Mouse (Mus musculus): ENCODE measurements at regions not wholly inside any gene's neighbourhood (a gene's known extent, or its start where the extent isn't known, plus 50 kb on each side); places are given as distances from the start of the nearest gene placed in this dataset.

- 28% methylated on average over 4 of the region's 4 CpGs for WGBS
- H3K27me3 ChIP-seq (replicated peaks; ENCODE audit: control insufficient read depth, insufficient read depth, low read length), result no peaks in the 10 kb centered on the region
- H3K4me2 ChIP-seq (ENCODE audit: low read length), result no peak overlapping the region
- H3K4me3 ChIP-seq (ENCODE audit: low read depth, low read length), result no peak overlapping the region
- DNase-seq (ENCODE audit: low spot score), result no peak
- H3K36me3 ChIP-seq (ENCODE audit: control insufficient read depth, insufficient read depth, low read length), result no peaks in the 10 kb centered on the region
- H3K4me1 ChIP-seq (ENCODE audit: control insufficient read depth, insufficient read depth, low read length), result no peaks in the 10 kb centered on the region; the same call in 1 of the 2 replicates
- H3K9me3 ChIP-seq (replicated peaks; ENCODE audit: control insufficient read depth, low read length), result no peaks in the 10 kb centered on the region
- ATAC-seq, result no peak
- no peak overlapping the region for H3K9ac ChIP-seq (ENCODE audit: low read length)
- no peak overlapping the region for H3K27ac ChIP-seq (ENCODE audit: low read depth, low read length)
Measured at GRCm38 (mm10) chr11:52511831-52512297, 115.6 kb downstream of the 9530068E07Rik start.

- Histone ChIP-seq H3K27me3 (replicated peaks; ENCODE audit: control insufficient read depth, insufficient read depth, low read length) (no peaks in the 10 kb centered on the region), H3K4me2 (ENCODE audit: low read length) (no peak overlapping the region), H3K9ac (ENCODE audit: low read length) (no peak overlapping the region), H3K36me3 (ENCODE audit: control insufficient read depth, insufficient read depth, low read length) (no peaks in the 10 kb centered on the region), H3K4me3 (ENCODE audit: low read depth, low read length) (no peak overlapping the region), H3K4me1 (ENCODE audit: control insufficient read depth, insufficient read depth, low read length) (no peaks in the 10 kb centered on the region; the same call in 1 of the 2 replicates), H3K27ac (ENCODE audit: low read depth, low read length) (no peak overlapping the region), H3K9me3 (replicated peaks; ENCODE audit: control insufficient read depth, low read length) (no peaks in the 10 kb centered on the region)
- ATAC-seq (no peak), DNase-seq (ENCODE audit: low spot score) (peak; percentile 24)
- WGBS, result 70% methylated on average over 5 of the region's 5 CpGs
Measured at GRCm38 (mm10) chr11:52517330-52517729, 121.1 kb downstream of the 9530068E07Rik start.

- WGBS, result 32% methylated on average over 3 of the region's 3 CpGs
- ATAC-seq (no peak), DNase-seq (ENCODE audit: low spot score) (peak; percentile 57)
- Histone ChIP-seq H3K4me1 (ENCODE audit: control insufficient read depth, insufficient read depth, low read length) (0 out of 2 replicates have a peak, but pooled peaks cover 2% of the 10 kb centered on the region), H3K4me3 (ENCODE audit: low read depth, low read length) (no peak overlapping the region), H3K9ac (ENCODE audit: low read length) (no peak overlapping the region), H3K4me2 (ENCODE audit: low read length) (no peak overlapping the region), H3K9me3 (replicated peaks; ENCODE audit: control insufficient read depth, low read length) (no peaks in the 10 kb centered on the region), H3K27ac (ENCODE audit: low read depth, low read length) (no peak overlapping the region), H3K27me3 (replicated peaks; ENCODE audit: control insufficient read depth, insufficient read depth, low read length) (no peaks in the 10 kb centered on the region), H3K36me3 (ENCODE audit: control insufficient read depth, insufficient read depth, low read length) (no peaks in the 10 kb centered on the region)
Measured at GRCm38 (mm10) chr11:52519877-52520276, 123.6 kb downstream of the 9530068E07Rik start.

- Histone ChIP-seq H3K27me3 (replicated peaks; ENCODE audit: control insufficient read depth, insufficient read depth, low read length) (no peaks in the 10 kb centered on the region), H3K4me2 (ENCODE audit: low read length) (no peak overlapping the region), H3K36me3 (ENCODE audit: control insufficient read depth, insufficient read depth, low read length) (no peaks in the 10 kb centered on the region), H3K4me1 (ENCODE audit: control insufficient read depth, insufficient read depth, low read length) (0 out of 2 replicates have a peak, but pooled peaks cover 2% of the 10 kb centered on the region), H3K27ac (ENCODE audit: low read depth, low read length) (no peak overlapping the region), H3K4me3 (ENCODE audit: low read depth, low read length) (no peak overlapping the region), H3K9ac (ENCODE audit: low read length) (no peak overlapping the region), H3K9me3 (replicated peaks; ENCODE audit: control insufficient read depth, low read length) (no peaks in the 10 kb centered on the region)
- 32% methylated on average over 4 of the region's 4 CpGs for WGBS
- ATAC-seq, result peak; percentile 57; the same call in 1 of the 2 replicates
- DNase-seq (ENCODE audit: low spot score), result peak; percentile 80
Measured at GRCm38 (mm10) chr11:52521879-52522278, 125.7 kb downstream of the 9530068E07Rik start.

- Histone ChIP-seq H3K4me1 (ENCODE audit: control insufficient read depth, insufficient read depth, low read length) (0 out of 2 replicates have a peak, but pooled peaks cover 2% of the 10 kb centered on the region), H3K36me3 (ENCODE audit: control insufficient read depth, insufficient read depth, low read length) (no peaks in the 10 kb centered on the region), H3K27ac (ENCODE audit: low read depth, low read length) (no peak overlapping the region), H3K4me3 (ENCODE audit: low read depth, low read length) (no peak overlapping the region), H3K27me3 (replicated peaks; ENCODE audit: control insufficient read depth, insufficient read depth, low read length) (no peaks in the 10 kb centered on the region), H3K9ac (ENCODE audit: low read length) (no peak overlapping the region), H3K9me3 (replicated peaks; ENCODE audit: control insufficient read depth, low read length) (no peaks in the 10 kb centered on the region), H3K4me2 (ENCODE audit: low read length) (no peak overlapping the region)
- ATAC-seq (0 out of 2 replicates have a peak, but pooled peaks have one; percentile 12), DNase-seq (ENCODE audit: low spot score) (peak; percentile 61)
- 8% methylated on average over 3 of the region's 3 CpGs for WGBS
Measured at GRCm38 (mm10) chr11:52522384-52522783, 126.2 kb downstream of the 9530068E07Rik start.

GRCm38 (mm10) chr11:52523191-52523590, 127.0 kb downstream of the 9530068E07Rik start:
- Histone ChIP-seq H3K9me3 (replicated peaks; ENCODE audit: control insufficient read depth, low read length) (no peaks in the 10 kb centered on the region), H3K4me1 (ENCODE audit: control insufficient read depth, insufficient read depth, low read length) (0 out of 2 replicates have a peak, but pooled peaks cover 2% of the 10 kb centered on the region), H3K4me3 (ENCODE audit: low read depth, low read length) (no peak overlapping the region), H3K27ac (ENCODE audit: low read depth, low read length) (no peak overlapping the region), H3K4me2 (ENCODE audit: low read length) (no peak overlapping the region), H3K36me3 (ENCODE audit: control insufficient read depth, insufficient read depth, low read length) (no peaks in the 10 kb centered on the region), H3K9ac (ENCODE audit: low read length) (no peak overlapping the region), H3K27me3 (replicated peaks; ENCODE audit: control insufficient read depth, insufficient read depth, low read length) (no peaks in the 10 kb centered on the region)
- DNase-seq (ENCODE audit: low spot score), result no peak
- no peak for ATAC-seq
- WGBS, result 87% methylated on average over 4 of the region's 4 CpGs

GRCm38 (mm10) chr11:52523671-52524070, 127.4 kb downstream of the 9530068E07Rik start:
- no peak for ATAC-seq
- Histone ChIP-seq H3K36me3 (ENCODE audit: control insufficient read depth, insufficient read depth, low read length) (no peaks in the 10 kb centered on the region), H3K4me2 (ENCODE audit: low read length) (no peak overlapping the region), H3K9me3 (replicated peaks; ENCODE audit: control insufficient read depth, low read length) (no peaks in the 10 kb centered on the region), H3K4me3 (ENCODE audit: low read depth, low read length) (no peak overlapping the region), H3K4me1 (ENCODE audit: control insufficient read depth, insufficient read depth, low read length) (0 out of 2 replicates have a peak, but pooled peaks cover 2% of the 10 kb centered on the region), H3K9ac (ENCODE audit: low read length) (no peak overlapping the region), H3K27ac (ENCODE audit: low read depth, low read length) (no peak overlapping the region), H3K27me3 (replicated peaks; ENCODE audit: control insufficient read depth, insufficient read depth, low read length) (no peaks in the 10 kb centered on the region; the same call in 1 of the 2 replicates)
- no peak for DNase-seq (ENCODE audit: low spot score)
- WGBS, result 55% methylated on average over 2 of the region's 2 CpGs

GRCm38 (mm10) chr11:52525446-52525845, 129.2 kb downstream of the 9530068E07Rik start:
- Histone ChIP-seq H3K4me3 (ENCODE audit: low read depth, low read length) (no peak overlapping the region), H3K9ac (ENCODE audit: low read length) (no peak overlapping the region), H3K4me2 (ENCODE audit: low read length) (no peak overlapping the region), H3K4me1 (ENCODE audit: control insufficient read depth, insufficient read depth, low read length) (0 out of 2 replicates have a peak, but pooled peaks cover 2% of the 10 kb centered on the region), H3K9me3 (replicated peaks; ENCODE audit: control insufficient read depth, low read length) (no peaks in the 10 kb centered on the region), H3K36me3 (ENCODE audit: control insufficient read depth, insufficient read depth, low read length) (no peaks in the 10 kb centered on the region), H3K27me3 (replicated peaks; ENCODE audit: control insufficient read depth, insufficient read depth, low read length) (no peaks in the 10 kb centered on the region; the same call in 1 of the 2 replicates), H3K27ac (ENCODE audit: low read depth, low read length) (no peak overlapping the region)
- ATAC-seq (no peak), DNase-seq (ENCODE audit: low spot score) (no peak)
- WGBS, result 58% methylated on average over 6 of the region's 6 CpGs

- H3K27ac ChIP-seq (ENCODE audit: low read depth, low read length), result no peak overlapping the region
- H3K9me3 ChIP-seq (replicated peaks; ENCODE audit: control insufficient read depth, low read length), result no peaks in the 10 kb centered on the region
- 77% methylated on average over 6 of the region's 6 CpGs for WGBS
- ATAC-seq, result no peak
- no peaks in the 10 kb centered on the region; the same call in 1 of the 2 replicates for H3K27me3 ChIP-seq (replicated peaks; ENCODE audit: control insufficient read depth, insufficient read depth, low read length)
- H3K4me2 ChIP-seq (ENCODE audit: low read length), result no peak overlapping the region
- H3K4me1 ChIP-seq (ENCODE audit: control insufficient read depth, insufficient read depth, low read length), result 0 out of 2 replicates have a peak, but pooled peaks cover 2% of the 10 kb centered on the region
- no peaks in the 10 kb centered on the region for H3K36me3 ChIP-seq (ENCODE audit: control insufficient read depth, insufficient read depth, low read length)
- DNase-seq (ENCODE audit: low spot score), result no peak
- H3K4me3 ChIP-seq (ENCODE audit: low read depth, low read length), result no peak overlapping the region
- no peak overlapping the region for H3K9ac ChIP-seq (ENCODE audit: low read length)
Measured at GRCm38 (mm10) chr11:52526306-52526705, 130.1 kb downstream of the 9530068E07Rik start.
